Mouse (Mus musculus): ENCODE data around the gene Sardh. TPM values are rescaled to one million over a fixed set of nuclear protein-coding genes. Genes with fewer than 3 reads are reported as not detected.

Gene Sardh
- polyA plus RNA-seq, 1 experiment from 2014 or later = 5.0 TPM

GRCm38 (mm10) chr2:27251434-27251833, 3.3 kb upstream of the Sardh start:
- H3K9me3 ChIP-seq = no peaks in the 10 kb centered on the region
- ATAC-seq (ENCODE audit: low read depth) = no peak

DNA sequence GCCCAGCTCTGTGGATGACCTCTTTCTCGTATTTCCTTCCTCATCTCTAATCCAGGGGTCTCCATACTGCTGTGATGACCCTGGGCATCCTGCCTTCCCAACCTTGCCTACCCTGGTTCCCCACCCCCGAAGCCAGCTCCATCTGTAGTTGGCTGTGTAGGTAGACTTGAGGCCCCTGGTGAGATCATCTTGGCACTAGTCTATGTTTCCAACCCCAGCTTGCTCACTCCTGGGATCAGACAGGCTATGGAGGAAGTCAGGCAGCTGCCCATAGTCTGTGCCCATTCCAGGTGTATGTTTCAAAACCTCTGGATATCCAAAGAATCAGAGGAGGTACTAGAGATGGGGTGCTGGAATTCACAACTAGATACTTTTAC, 662 bp downstream of the Sardh start:
- Histone ChIP-seq H3K4me1 (replicated peaks) (peaks cover 11% of the 10 kb centered on the region; the same call in 1 of the 2 replicates), H3K9me3 (no peaks in the 10 kb centered on the region), H3K4me2 (no peak overlapping the region), H3K27ac (replicated peaks) (no peak overlapping the region; the same call in 1 of the 2 replicates), H3K4me3 (no peak overlapping the region), H3K27me3 (no peaks in the 10 kb centered on the region), H3K9ac (no peak overlapping the region), H3K36me3 (no peaks in the 10 kb centered on the region)
- peak; percentile 42; the same call in 1 of the 2 replicates for ATAC-seq (ENCODE audit: low read depth)
- whole genome bisulfite sequencing = 55% methylated on average over 2 of the region's 2 CpGs

More at GRCm38 (mm10) chr2:27251434-27251833, 3.3 kb upstream of the Sardh start:
- Histone ChIP-seq H3K4me3 (no peak overlapping the region), H3K27ac (replicated peaks) (no peak overlapping the region), H3K4me2 (no peak overlapping the region), H3K9ac (no peak overlapping the region), H3K36me3 (no peaks in the 10 kb centered on the region), H3K27me3 (no peaks in the 10 kb centered on the region), H3K4me1 (replicated peaks) (peaks cover 11% of the 10 kb centered on the region; the same call in 1 of the 2 replicates)

GRCm38 (mm10) chr2:27246712-27247486, 1.2 kb downstream of the Sardh start:
- Histone ChIP-seq H3K9ac (no peak overlapping the region), H3K4me3 (no peak overlapping the region), H3K9me3 (no peaks in the 10 kb centered on the region), H3K36me3 (no peaks in the 10 kb centered on the region), H3K27ac (replicated peaks) (no peak overlapping the region; the same call in 1 of the 2 replicates), H3K4me2 (peak overlapping the region; percentile 36), H3K4me1 (replicated peaks) (peaks cover 11% of the 10 kb centered on the region; the same call in 1 of the 2 replicates), H3K27me3 (no peaks in the 10 kb centered on the region)
- 49% methylated on average over 7 of the region's 7 CpGs for WGBS
- peak; percentile 81 for ATAC-seq (ENCODE audit: low read depth)

DNA sequence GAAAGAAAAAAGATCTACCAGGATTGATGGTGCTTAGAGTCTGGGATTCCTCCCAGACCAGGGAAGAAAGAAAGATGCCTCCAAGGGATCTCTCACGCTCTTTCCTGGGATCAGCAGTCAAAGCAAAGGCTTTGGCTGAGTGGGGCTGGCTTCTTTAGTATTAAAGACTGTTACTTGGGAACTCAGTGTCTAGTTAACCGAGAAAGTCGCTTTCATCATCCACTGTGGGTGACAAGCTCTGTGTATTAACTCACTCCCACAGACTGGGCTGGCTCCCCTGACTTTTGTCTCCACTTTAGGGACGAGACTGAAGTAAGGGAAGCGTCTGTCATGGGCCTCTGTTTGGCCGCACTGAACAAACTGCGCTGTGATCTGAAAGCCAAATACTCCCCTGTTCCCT, 2.2 kb downstream of the Sardh start:
- peaks cover 11% of the 10 kb centered on the region; the same call in 1 of the 2 replicates for H3K4me1 ChIP-seq (replicated peaks)
- no peak for ATAC-seq (ENCODE audit: low read depth)
- 74% methylated on average over 7 of the region's 7 CpGs for WGBS

GRCm38 (mm10) chr2:27237342-27237741, 10.8 kb downstream of the Sardh start:
- 25% methylated on average over 4 of the region's 4 CpGs for WGBS
- H3K9me3 ChIP-seq = no peaks in the 10 kb centered on the region
- H3K4me3 ChIP-seq = no peak overlapping the region
- H3K36me3 ChIP-seq = no peaks in the 10 kb centered on the region
- H3K9ac ChIP-seq = no peak overlapping the region
- no peaks in the 10 kb centered on the region for H3K27me3 ChIP-seq
- peaks cover 3% of the 10 kb centered on the region; the same call in 1 of the 2 replicates for H3K4me1 ChIP-seq (replicated peaks)
- no peak overlapping the region for H3K27ac ChIP-seq (replicated peaks)
- ATAC-seq (ENCODE audit: low read depth) = peak; percentile 57
- no peak overlapping the region for H3K4me2 ChIP-seq

More for the DNA sequence above, 2.2 kb downstream of the Sardh start:
- H3K27me3 ChIP-seq = no peaks in the 10 kb centered on the region
- no peaks in the 10 kb centered on the region for H3K36me3 ChIP-seq
- H3K4me2 ChIP-seq = no peak overlapping the region
- no peak overlapping the region for H3K9ac ChIP-seq
- H3K4me3 ChIP-seq = no peak overlapping the region
- H3K27ac ChIP-seq (replicated peaks) = no peak overlapping the region
- no peaks in the 10 kb centered on the region for H3K9me3 ChIP-seq

DNA sequence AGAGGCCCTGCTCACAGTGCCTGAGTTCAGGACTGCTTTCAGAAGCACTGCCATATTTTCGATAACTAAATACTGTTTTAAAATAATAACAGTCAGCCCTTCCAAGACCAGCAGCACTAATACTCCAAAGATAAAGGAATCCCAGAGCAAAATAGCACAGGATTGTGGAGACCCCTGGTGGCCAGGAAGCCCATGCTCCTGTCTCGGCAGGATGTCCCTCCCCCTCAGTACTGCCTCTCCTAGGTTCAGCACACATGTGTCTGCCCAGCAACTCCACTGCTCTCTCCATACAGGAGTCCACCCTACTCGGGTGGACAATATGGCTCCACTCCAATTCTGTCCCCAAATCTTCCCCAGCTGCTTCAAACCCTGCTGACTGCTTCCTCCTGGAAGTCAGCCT, 12.4 kb downstream of the Sardh start:
- peak; percentile 71 for ATAC-seq (ENCODE audit: low read depth)
- H3K27me3 ChIP-seq = no peaks in the 10 kb centered on the region
- H3K9ac ChIP-seq = no peak overlapping the region
- WGBS = 28% methylated on average over 3 of the region's 3 CpGs
- no peaks in the 10 kb centered on the region for H3K9me3 ChIP-seq
- peaks cover 8% of the 10 kb centered on the region; the same call in 1 of the 2 replicates for H3K4me1 ChIP-seq (replicated peaks)
- no peak overlapping the region for H3K4me2 ChIP-seq
- H3K27ac ChIP-seq (replicated peaks) = no peak overlapping the region
- H3K4me3 ChIP-seq = no peak overlapping the region
- H3K36me3 ChIP-seq = no peaks in the 10 kb centered on the region

GRCm38 (mm10) chr2:27232376-27232775, 15.8 kb downstream of the Sardh start:
- no peak for ATAC-seq (ENCODE audit: low read depth)
- WGBS = 27% methylated on average over 7 of the region's 7 CpGs
- Histone ChIP-seq H3K36me3 (no peaks in the 10 kb centered on the region), H3K9me3 (no peaks in the 10 kb centered on the region), H3K27me3 (no peaks in the 10 kb centered on the region), H3K4me1 (replicated peaks) (peaks cover 8% of the 10 kb centered on the region; the same call in 1 of the 2 replicates), H3K4me2 (no peak overlapping the region), H3K9ac (no peak overlapping the region), H3K4me3 (no peak overlapping the region), H3K27ac (replicated peaks) (no peak overlapping the region)

DNA sequence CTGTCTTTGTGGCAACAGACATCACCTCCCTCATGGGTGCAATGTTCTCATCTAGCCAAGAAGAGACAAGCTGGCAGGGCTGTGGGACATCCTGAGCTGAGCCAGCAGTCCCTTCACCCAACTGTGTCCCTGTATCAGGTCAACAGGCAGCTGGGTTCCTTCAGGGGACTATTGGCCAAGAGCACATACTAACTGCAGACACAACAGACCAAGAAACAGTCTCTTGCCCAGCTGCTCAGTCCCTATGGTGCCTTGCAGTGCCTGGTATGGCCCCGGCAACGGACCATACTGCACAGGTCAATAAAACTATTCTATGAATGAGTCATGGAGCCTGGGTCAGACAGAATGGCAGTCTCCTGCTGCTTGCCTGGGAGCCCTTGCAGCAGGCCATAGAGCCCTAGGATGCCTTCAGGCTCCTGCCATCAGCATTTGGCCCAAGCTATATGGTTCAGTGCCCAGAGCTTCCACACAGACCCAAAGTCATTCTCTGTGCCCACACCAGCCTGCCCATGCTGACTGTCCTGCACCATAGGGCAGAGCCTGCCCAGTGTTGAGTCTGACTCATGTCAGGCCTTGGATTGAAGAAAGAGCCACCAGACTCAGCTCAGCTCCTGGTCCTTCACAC, 18.5 kb downstream of the Sardh start:
- Histone ChIP-seq H3K27ac (replicated peaks) (no peak overlapping the region), H3K4me2 (no peak overlapping the region), H3K36me3 (no peaks in the 10 kb centered on the region), H3K9ac (no peak overlapping the region), H3K4me3 (no peak overlapping the region), H3K9me3 (no peaks in the 10 kb centered on the region), H3K27me3 (no peaks in the 10 kb centered on the region), H3K4me1 (replicated peaks) (peaks cover 8% of the 10 kb centered on the region; the same call in 1 of the 2 replicates)
- no peak for ATAC-seq (ENCODE audit: low read depth)
- 54% methylated on average over 2 of the region's 2 CpGs for WGBS

DNA sequence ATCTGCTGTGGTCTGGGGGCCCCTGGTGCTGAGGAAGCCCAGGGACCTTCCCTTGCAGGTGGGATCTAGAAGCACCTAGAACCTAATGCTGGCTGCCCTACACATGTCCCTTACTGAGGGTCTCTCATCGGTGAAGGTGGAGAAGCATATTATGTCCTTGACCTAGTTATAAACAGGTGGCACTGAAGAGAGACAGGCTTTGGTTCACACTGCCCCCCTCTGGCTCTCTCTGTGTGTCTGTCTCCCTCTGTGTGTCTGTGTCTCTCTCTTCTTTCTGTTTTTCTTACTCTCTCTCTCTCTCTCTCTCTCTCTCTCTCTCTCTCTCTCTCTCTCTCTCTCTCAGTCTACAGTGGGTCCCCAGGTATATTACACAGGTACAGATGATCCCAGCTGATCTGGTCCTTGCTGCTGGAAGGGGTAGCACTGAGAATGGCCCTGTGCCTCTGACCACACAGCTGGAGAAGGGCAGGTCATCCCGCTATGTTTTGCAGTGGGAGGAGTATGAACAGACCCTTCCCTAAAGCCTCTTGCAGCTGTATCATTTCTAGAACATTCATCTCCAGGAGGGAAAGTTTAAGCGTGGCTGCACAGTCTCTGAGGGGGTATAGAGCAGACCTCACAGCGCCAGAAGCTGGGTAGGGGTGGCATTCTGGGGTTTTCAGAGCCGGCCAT, 19.2 kb downstream of the Sardh start:
- no peak overlapping the region for H3K27ac ChIP-seq (replicated peaks)
- no peak overlapping the region for H3K4me2 ChIP-seq
- ATAC-seq (ENCODE audit: low read depth) = no peak
- H3K9me3 ChIP-seq = no peaks in the 10 kb centered on the region
- 84% methylated on average over 5 of the region's 5 CpGs for WGBS
- H3K4me3 ChIP-seq = no peak overlapping the region
- peaks cover 8% of the 10 kb centered on the region; the same call in 1 of the 2 replicates for H3K4me1 ChIP-seq (replicated peaks)
- no peak overlapping the region for H3K9ac ChIP-seq
- H3K27me3 ChIP-seq = no peaks in the 10 kb centered on the region
- H3K36me3 ChIP-seq = no peaks in the 10 kb centered on the region

DNA sequence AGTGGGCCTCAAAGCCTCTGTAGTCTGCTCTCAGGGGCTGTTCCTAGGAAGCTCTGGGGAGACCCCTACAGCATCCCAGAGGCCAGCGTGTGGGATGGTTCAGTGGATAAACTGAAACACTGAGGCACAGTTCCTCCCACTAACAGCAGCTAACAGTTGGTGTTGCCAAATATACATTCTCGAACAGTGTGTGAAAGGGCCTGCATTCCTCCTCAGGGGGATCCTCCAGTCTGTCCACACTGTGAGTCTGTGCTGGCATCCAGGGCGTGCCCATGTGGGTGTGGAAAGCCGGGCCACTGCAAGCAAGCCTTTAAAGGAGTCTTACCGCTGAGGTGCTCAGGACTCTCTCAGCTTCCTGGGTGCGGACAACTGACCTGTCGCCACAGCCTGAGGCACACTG, 21.6 kb downstream of the Sardh start:
- WGBS = 63% methylated on average over 7 of the region's 7 CpGs
- Histone ChIP-seq H3K4me3 (no peak overlapping the region), H3K9me3 (no peaks in the 10 kb centered on the region), H3K36me3 (no peaks in the 10 kb centered on the region), H3K9ac (no peak overlapping the region), H3K27ac (replicated peaks) (no peak overlapping the region), H3K27me3 (no peaks in the 10 kb centered on the region), H3K4me1 (replicated peaks) (no peaks in the 10 kb centered on the region), H3K4me2 (no peak overlapping the region)
- no peak for ATAC-seq (ENCODE audit: low read depth)

DNA sequence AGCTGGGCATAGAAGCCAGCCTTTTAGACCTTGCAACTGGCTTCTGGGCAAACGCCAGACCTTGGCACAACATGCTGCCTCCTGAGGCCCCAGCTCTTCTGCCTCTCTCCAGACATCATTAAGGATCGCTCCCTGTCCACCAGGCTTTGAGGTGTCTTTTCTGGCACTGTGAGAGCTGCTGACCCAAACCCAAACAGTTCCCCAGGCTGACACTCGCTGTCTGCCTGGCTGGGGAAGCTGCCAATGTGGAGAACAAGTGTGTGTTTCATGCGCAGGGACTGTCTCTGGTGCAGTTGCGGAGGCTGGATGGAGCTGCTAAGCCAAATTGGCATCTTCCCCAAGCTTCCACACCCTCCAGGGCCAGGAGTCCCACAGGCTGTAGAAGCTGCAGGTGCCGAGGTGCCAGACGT, 25.1 kb downstream of the Sardh start:
- Histone ChIP-seq H3K4me1 (replicated peaks) (no peaks in the 10 kb centered on the region), H3K27me3 (no peaks in the 10 kb centered on the region), H3K4me2 (no peak overlapping the region), H3K27ac (replicated peaks) (no peak overlapping the region), H3K4me3 (no peak overlapping the region), H3K9ac (no peak overlapping the region), H3K9me3 (no peaks in the 10 kb centered on the region), H3K36me3 (no peaks in the 10 kb centered on the region)
- ATAC-seq (ENCODE audit: low read depth) = no peak
- 79% methylated on average over 7 of the region's 7 CpGs for WGBS

GRCm38 (mm10) chr2:27218569-27218968, 29.6 kb downstream of the Sardh start:
- ATAC-seq (ENCODE audit: low read depth) = no peak
- Histone ChIP-seq H3K9me3 (no peaks in the 10 kb centered on the region), H3K36me3 (no peaks in the 10 kb centered on the region), H3K4me2 (no peak overlapping the region), H3K27ac (replicated peaks) (no peak overlapping the region), H3K27me3 (no peaks in the 10 kb centered on the region), H3K4me3 (no peak overlapping the region), H3K4me1 (replicated peaks) (no peaks in the 10 kb centered on the region), H3K9ac (no peak overlapping the region)
- 84% methylated on average over 8 of the region's 8 CpGs for WGBS
